Comparison of ENCODE assay signal across 37 mouse cellular contexts in the genomic region with DNA sequence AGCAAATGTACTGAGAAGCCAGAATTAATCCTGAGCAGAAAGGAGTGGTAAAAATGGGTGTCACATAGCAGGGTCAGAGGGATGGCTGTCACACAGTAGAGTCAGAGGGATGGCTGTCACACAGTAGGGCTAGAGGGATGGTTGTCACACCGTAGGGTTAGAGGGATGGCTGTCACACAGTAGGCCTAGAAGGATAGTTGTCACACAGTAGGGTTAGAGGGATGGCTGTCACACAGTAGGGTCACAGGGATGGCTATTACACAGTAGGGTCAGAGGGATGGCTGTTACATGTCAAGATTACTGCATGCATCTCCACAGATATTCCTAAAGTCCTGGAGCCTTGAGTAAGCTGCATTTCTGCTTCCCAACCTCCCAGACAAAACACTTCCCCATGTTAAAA. TPM values are rescaled to one million over a fixed set of nuclear protein-coding genes. Genes with fewer than 3 reads are reported as not detected.
"Had no signal": no experiment of that assay in that cellular context is flagged by ENCODE, and none has a peak within 500 bp of the region (broad histone marks: within the 10 kb centered on the region; RNA-seq: fewer than 3 reads in every experiment).

No protein-coding gene starts in this region.

- DNase-seq: left cerebral cortex, postnatal 4 days; liver; liver, embryonic 13.5 days; liver, postnatal 0 days; lung, adult 18-20 months; lung, adult 2 months; lung, embryonic 14.5 days; lung, postnatal 10 days; lung, postnatal 14 days; lung, postnatal 36 days; midbrain, embryonic 14.5 days had no signal

- H3K27ac ChIP-seq: limb, embryonic 10.5 days; limb, embryonic 12.5 days; limb, embryonic 13.5 days; limb, embryonic 15.5 days; liver, embryonic 12.5 days; liver, embryonic 13.5 days; liver, embryonic 14.5 days; liver, embryonic 15.5 days; lung, embryonic 15.5 days; macrophage; midbrain, embryonic 10.5 days; midbrain, embryonic 12.5 days; midbrain, embryonic 13.5 days; midbrain, embryonic 15.5 days had no signal

- H3K4me2 ChIP-seq: limb, embryonic 12.5 days; limb, embryonic 13.5 days; limb, embryonic 15.5 days; liver, embryonic 11.5 days; liver, embryonic 12.5 days; liver, embryonic 13.5 days; liver, embryonic 15.5 days; lung, embryonic 14.5 days; lung, embryonic 15.5 days; midbrain, embryonic 11.5 days; midbrain, embryonic 12.5 days; midbrain, embryonic 13.5 days; midbrain, embryonic 15.5 days had no signal

- H3K4me1 ChIP-seq: liver, embryonic 12.5 days; liver, embryonic 13.5 days; liver, embryonic 15.5 days; megakaryocyte, embryonic 14.5 days; midbrain, embryonic 13.5 days had no signal

- H3K9me3 ChIP-seq: limb, embryonic 10.5 days; limb, embryonic 12.5 days; limb, embryonic 13.5 days; limb, embryonic 15.5 days; liver, embryonic 12.5 days; liver, embryonic 13.5 days; liver, embryonic 15.5 days; lung, embryonic 15.5 days; megakaryocyte, embryonic 14.5 days; midbrain, embryonic 10.5 days; midbrain, embryonic 12.5 days; midbrain, embryonic 13.5 days; midbrain, embryonic 15.5 days had no signal

- H3K4me3 ChIP-seq: limb, embryonic 10.5 days; limb, embryonic 12.5 days; limb, embryonic 13.5 days; limb, embryonic 15.5 days; liver, embryonic 12.5 days; liver, embryonic 13.5 days; liver, embryonic 15.5 days; lung, embryonic 15.5 days; megakaryocyte, embryonic 14.5 days; midbrain, embryonic 10.5 days; midbrain, embryonic 12.5 days; midbrain, embryonic 13.5 days; midbrain, embryonic 15.5 days; myocyte had no signal

- ATAC-seq: liver, embryonic 12.5 days; liver, postnatal 0 days; lung, postnatal 0 days; midbrain, embryonic 13.5 days; midbrain, embryonic 15.5 days; midbrain, embryonic 16.5 days had no signal

- H3K9ac ChIP-seq: limb, embryonic 12.5 days; limb, embryonic 13.5 days; limb, embryonic 15.5 days; liver, embryonic 12.5 days; liver, embryonic 13.5 days; liver, embryonic 14.5 days; liver, embryonic 15.5 days; liver, postnatal 0 days; lung, embryonic 14.5 days; lung, embryonic 15.5 days; midbrain, embryonic 12.5 days; midbrain, embryonic 13.5 days; midbrain, embryonic 15.5 days had no signal

- H3K36me3 ChIP-seq: limb, embryonic 10.5 days; limb, embryonic 12.5 days; limb, embryonic 13.5 days; limb, embryonic 15.5 days; liver, embryonic 12.5 days; liver, embryonic 13.5 days; liver, embryonic 15.5 days; lung, embryonic 15.5 days; midbrain, embryonic 10.5 days; midbrain, embryonic 12.5 days; midbrain, embryonic 13.5 days; midbrain, embryonic 15.5 days had no signal

RNA-seq across cellular contexts. Expression of a gene that starts 33.7 kb away (rescaled TPM):
- total RNA-seq: left cerebral cortex, postnatal 25 days; liver, adult 2 months; megakaryocyte, adult 5-6 weeks; megakaryocyte-erythroid progenitor cell, adult 5-6 weeks; midbrain, postnatal 0 days; monocyte, adult 5-6 weeks had no signal
- polyA plus RNA-seq: liver, adult 2 months; liver, embryonic 12.5 days; liver, embryonic 13.5 days; liver, embryonic 15.5 days; liver, embryonic 16.5 days; liver, postnatal 0 days; lung, postnatal 0 days; macrophage; midbrain, embryonic 14.5 days had no signal
